Mouse (Mus musculus) testis, postnatal 10 days (tissue): ENCODE data around the gene H2-Ke6.
"Not testable (repeated sequence)": the region's sequence is repeated elsewhere in the genome, so short reads cannot be mapped to it uniquely, and the experiment has no call there.

Source experiments
- DNase-seq: peaks from one replicate; pipeline ENCODE4 v3.0.0; 2021; ENCODE audit warnings: low spot score

Gene H2-Ke6

DNA sequence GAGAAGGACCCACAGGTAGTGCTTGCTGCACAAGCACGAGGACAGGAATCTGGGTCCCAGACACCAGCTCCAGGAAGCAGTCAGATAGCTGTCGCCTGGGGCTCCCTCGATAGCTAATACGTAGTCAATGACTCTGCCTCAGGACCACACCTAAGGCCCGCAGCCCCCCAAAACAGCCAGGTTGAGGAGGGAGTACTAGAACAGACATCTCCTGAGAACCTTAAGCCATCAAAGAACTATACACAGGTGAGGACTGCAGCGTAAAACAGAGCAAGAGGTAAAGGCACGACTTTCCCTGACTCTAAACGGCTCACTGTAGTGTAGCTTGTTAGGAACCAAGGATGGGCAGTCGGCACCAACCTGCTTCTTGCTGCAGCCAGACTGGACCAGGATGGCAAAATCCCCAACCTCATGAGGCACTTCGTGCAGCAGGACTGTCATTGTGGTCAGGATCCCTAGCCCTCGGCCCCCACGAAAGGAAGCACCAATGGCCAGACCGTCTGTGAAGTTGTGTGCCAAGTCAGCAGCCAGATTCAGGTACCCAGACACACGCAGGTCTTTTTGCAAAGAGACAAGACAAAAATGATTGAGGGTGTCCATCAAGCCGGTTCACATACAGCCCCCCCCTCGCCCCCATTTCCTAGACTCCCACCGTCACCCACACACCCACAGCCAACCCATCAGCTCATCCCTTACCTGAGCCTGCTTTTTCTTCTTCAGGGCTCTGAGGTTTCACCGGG, 1.5 kb upstream of the H2-Ke6 start:
- DNase-seq = no peak

DNA sequence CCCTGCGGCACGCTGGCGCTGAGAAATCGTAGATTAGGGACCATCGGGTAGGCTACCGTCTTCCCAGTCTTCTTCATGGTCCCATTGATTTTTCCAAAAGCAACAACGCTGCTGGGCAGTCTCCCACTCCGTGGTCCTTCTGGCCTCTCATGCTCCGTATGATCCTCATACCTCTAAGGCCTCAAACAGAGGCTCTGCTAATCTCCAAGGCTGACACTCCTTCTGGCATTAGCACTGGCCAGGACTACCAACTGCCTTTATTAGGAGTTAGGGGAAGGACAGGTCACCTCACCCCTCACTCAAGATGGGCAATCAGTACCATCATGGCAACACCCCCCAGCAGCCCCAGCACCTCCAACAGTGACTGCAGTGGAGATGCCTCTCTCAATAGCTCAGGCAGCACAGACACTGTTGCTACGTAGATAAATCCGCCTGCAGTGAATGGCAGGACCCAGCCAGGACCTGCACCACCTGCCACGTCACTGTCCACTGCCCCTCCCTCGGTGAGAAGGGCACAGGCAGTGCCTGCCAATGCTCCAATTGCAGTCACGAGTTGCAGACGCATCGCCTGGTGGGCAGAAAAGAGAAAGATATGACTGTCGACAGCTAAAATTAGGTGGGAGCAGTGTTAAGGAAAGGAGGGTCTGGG, 765 bp upstream of the H2-Ke6 start:
- DNase-seq = peak; percentile 46

DNA sequence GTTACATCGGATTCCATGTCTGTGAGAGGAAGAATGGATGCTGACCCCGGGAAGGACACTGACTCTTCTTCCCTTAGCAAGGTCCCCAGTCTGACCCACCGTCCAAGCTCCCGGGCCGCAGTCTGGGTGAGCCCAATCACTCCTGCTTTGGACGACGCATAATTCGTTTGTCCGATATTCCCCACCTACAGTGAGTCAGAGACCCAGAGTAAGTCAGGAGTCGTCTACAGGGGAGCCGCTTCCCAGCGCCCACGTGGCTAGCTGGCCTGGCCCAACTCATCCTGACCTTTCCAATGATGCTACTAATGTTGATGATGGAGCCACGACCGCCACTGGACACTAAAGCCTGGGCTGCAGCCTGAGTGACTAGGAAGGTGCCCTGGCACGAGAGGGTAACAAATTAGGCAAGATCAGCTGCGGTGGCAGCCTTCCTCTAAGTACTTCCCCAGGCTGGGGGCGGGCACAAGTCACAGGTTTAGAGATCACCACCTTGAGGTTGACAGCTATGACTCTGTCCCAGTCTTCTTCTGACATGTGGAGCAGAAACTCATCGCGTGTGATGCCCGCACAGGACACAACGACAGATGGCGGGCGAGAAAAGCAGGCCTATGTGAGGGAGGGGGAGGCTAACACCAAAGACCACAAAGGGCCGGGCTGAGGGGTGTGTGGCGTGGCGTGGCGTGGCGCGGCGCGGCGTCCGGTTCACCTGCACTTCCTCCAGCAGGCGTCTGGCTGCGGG, 774 bp downstream of the H2-Ke6 start:
- peak; percentile 48 for DNase-seq

DNA sequence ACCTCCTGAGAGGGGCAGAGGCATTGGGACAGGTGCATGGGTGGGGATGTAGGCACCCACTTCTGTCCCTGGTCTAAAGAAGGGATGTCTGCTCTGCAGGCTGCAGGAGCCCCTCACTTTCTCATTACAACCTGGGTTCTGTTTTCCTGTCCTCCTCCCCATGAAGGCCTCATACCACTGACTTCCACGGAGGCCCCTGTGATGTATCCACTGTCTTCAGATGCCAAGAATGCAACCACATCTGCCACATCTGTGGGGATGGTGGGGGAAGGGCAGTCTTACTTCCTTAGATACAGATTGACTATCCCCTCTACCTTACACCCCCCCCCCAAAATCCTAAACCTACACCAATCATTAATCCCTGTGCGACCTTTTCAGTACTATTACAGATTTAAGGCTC, 1.6 kb downstream of the H2-Ke6 start:
- no peak for DNase-seq

DNA sequence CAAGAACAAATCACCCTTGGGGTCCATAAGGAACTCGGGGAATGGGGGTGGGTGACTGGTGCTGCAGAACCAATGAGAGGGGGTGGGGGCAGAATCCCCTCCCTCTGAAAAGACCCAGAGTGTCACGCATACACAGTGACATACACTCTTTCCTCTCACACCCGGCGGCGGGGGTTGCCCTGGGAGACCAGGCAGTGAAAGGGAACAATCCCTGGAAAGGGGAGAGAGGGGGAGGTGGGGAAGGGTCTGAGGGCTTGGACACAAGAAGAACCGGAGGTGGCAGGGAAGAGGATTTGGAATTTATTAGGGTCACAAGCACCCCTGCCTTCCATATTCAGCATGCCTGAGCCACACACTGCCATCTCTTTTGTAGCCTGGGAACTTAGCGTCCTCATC, 2.1 kb downstream of the H2-Ke6 start:
- peak; percentile 49 for DNase-seq

DNA sequence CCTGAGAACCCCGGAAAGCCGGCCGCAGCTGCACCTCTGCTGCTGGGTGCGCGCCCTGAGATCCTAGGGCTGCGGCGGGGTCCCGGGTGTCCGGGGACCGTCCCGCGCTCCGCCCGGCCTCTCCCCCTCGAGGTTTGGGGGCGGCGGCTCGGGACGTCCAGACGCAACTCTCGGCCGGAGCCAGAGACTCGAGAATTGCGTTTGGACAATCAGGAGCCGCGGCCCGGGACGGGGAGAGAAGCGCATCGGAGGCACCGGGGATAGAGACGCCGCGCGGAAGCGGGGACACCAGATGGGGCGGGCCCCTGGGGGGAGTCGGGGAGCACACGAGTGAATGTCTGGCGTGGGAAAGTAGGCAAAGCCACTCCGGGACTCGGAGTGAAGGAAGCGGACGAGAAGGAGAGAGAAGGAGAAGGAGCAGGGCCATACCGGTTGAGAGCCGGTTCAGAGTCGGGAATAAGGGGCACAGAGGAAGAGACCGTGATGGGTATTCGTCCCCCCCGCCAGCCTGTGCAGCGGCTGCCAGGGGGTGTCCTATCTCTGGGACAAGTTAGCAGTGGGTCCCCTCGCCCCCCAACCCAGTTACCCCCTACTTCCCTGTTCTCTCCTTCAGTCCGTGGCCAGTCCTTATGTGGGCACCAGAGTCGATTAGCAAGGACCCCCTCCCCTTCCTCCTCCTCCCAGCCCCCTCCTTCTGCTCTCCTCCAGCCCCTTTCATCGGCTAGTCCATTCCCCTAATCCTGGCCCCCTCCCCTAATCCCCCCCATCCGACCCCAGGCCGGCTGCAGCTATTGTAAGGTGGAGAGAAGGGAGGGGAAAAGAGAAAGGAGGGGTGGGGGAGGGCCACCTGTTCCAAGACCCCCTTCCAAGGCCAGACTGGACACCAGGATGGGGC, 2.8 kb downstream of the H2-Ke6 start:
- DNase-seq = peak; percentile 79

DNA sequence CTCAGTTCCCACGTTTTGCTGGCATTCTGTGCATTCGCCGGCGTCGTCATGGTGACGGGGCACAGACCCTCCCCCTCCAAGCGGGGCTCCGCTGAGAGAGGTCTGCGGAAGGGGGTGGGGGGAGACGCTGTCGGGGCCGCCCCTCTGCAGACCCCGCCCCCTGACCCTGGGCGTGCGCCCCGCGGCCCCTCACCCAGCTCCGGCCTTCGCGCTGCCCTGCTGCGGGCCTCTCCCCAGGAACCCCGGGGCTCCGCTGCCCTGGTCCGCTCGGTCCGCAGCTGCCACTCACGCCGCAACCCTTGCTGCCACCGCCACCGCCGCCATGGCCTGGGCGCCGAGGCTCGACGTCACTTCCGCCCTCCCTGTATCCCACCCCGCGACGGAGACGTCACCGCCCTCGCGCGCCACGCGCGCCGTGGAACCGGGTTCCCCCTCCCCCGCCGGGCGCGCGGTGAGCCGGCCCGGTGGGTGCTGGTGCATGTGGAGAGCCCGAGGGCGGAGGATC, 3.5 kb downstream of the H2-Ke6 start, which contains the start of gene Ring1:
Gene Ring1 (minus strand): TSS at position 364 of the 505 bp plus-strand sequence.
- peak; percentile 91 for DNase-seq

DNA sequence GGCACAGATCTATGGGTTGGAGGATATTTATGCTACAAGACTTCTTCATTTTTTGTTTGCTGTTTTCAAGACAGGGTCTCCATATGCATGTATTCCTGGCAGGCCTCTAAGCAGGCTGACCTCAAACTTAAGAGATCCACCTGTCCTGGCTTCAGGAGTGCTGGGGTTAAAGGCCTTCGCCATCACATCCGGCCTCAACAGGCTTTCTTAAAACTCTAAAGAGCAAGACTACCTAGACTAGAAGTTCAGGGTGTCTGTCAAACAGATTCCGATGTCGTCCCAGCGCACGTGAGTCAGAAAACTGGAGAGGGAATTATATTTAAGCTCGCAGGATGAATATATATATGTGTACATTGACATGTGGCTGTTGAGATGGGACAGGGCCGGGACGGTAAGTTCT, 4.2 kb downstream of the H2-Ke6 start:
- DNase-seq = peak; percentile 36

DNA sequence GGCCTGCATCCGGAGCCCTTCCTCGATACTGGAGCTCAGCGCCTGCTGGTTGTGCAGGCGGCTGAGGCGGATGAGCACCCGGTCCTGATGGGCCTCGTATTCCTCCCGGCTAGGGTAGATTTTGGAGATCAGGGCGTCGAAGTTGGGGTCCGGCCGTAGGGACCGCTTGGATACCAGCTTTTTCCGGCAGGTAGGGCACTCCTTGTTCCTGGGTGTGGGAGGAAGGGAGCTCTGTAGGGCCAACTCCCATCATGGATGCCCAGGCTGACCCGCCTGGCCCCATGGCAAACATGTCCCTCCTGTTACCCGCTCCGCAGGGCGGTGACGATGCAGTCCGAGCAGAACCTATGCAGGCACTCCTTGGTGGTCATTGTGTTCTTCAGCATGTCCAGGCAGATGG, 4.9 kb downstream of the H2-Ke6 start:
- DNase-seq = peak; percentile 48

DNA sequence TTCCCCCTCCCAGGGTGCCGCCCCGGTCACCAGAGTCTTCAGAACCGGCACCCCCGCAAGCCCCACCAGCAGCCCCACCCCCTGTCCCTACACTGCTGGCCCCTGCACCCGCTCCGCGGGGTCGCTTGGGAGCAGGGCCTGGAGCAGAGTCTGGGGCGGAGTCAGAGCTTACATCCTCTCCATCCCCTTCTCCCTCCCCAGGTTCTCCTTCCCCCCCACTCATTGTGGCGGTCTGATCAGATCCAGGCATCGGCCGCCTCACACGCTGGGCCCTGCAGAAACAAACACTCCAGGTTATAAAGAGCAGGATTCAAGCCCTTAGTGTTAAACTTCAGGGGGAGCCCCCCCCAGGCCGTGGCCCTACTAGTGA, 5.5 kb downstream of the H2-Ke6 start:
- peak; percentile 50 for DNase-seq

DNA sequence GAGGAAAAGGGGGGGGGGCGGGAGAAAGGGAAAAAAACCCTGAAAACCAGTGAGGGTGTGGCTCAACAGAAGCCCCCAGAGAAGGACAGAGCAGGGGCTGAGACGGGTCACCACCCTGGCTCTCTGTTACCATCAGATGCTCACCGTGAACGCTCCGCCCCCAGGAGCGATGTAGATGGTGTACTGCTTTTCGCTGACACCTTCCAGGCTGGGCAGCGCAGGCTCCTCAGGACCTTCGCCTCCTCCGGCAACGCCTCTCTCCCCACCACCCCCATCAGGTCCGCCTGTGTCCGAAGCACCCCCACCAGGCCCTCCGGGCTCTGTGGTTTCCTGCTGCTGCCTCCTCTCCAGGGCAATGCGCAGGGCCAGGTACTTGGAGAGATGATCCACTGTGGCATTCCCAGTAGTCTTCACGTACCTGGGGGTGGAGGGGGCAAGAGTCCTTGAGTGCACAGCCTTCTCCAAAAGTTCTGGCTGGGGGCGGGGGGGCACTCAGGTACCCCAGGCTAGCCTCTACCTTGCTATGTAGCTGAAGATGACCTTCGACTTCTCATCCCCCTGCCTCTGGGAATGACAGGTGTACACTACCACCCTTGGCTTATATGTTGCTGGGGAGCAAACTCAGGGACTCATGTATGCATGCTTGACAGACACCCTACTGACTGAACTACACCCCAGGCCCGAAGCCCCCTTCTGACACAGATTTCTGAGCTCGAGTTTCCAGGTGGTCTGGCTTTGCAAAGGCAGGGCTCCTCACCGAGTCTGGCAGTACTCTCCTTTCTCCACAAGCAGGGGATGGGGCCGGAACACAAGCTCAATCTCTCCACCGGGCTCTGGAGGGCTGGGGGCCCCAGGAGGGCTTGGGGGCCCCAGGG, 6.1 kb downstream of the H2-Ke6 start:
- DNase-seq = peak; percentile 67

DNA sequence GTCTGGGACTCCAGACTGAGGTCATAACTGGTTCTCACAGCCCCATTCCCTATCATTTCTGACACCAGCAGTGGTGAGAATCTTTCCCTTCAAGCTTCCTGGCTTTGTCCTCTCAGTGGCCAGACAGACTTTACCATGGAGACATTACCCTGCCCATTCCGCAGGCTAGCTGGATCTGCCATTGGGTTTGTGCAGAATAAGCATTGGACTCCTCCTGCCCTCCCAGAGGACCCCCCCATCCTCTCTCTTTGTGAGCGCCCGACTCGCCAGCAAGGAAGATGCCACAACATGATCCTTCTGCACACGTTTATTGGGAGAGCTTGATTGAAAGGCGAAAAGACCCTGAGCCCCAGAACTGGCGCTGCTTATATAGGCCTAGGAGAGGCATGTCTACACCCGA, 14.4 kb downstream of the H2-Ke6 start:
- DNase-seq = no peak

DNA sequence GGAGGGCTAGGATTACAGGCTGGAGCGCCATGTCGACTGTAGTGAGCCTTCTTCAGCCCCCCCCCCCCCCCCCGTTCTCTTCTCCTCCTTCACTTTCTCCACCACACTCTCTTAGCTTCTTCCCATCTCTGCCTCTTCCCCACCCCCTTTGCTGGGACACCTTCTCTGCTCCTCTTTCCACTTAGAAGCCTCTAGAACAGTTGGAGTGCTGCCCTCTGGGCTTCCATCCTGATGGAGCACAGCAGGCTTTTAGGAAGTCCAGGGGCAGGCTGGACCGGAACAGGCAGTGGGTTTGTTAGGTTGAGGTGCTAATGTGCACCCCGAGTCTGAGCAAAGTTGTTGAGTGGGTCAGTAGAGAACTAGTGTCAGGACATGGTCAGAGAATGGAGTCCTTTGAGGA, 17.7 kb downstream of the H2-Ke6 start:
- no peak for DNase-seq

DNA sequence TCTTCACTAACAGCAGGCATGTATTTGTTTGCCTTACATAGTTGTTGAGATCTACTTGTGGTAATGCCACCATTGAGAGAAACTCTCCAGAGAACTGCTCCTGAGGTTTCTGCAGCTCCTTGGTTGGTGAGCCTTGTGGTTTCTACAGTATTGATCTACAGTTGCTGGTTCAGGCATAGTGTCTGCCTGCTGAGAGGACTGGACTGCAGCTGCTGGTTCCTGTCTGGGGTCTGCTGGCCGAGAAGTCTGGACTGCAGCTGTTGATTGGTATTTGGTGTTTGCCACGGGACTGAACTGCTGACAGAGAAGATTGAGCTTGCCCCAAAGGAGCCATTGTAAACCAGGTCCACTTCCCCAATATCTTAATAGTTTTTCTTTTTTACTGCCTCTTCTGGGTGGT, 21.3 kb downstream of the H2-Ke6 start:
- DNase-seq = no peak

DNA sequence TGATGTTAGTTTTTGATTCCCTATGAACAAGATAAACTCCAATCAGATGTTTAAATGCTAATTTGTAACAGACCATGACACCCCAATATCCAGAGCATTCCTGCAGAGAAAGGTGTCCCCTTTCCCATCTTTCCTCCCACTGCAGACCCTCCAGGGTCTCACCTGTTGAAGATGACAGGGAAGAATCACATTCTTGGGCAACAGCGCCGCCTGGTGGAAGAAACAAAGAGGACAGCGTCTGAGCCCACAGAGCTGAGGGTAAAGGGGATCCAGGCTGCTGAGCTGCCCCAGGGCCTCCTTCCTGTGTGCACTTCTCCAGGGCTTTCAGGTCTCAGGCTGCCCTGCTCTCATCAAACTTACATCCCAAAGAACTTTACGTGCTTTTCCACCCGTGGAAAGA, 24.4 kb downstream of the H2-Ke6 start:
- no peak for DNase-seq

DNA sequence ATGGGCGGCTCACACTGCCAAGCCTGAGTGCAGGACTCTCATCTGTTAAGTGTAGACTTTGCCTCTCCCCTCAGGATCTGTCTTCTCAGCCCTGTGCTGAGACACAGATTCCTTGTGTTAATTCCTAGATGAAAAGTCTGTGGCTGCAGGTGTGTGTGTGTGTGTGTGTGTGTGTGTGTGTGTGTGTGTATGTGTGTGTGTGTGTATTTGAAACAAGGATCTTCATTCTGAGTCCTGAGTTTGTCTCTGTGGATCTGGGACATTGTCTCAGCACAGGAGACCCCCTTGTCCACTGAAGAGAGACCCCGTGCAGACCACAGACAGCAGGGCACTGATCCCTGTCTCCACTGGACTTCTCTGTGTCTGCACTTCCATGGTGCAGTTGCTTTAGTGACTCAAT, 27.1 kb downstream of the H2-Ke6 start:
- DNase-seq = not testable (repeated sequence)

DNA sequence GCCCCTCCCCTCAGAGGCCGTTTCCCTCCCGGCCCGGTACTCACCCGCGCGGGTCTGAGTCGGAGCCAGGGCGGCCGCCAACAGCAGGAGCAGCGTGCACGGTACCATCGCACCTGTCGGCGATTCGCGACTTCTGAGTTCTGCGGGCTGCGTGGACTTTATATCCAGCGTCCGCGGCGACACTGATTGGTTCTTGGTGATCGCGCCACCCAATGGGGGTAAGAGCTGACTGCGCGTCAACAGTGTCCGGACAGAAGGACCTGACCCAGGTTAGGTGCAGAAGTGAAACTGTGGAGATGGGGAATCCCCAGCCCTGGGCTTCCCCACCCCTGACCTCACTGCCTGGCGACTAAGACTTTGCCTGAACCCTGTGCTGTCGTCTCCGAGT, 27.7 kb downstream of the H2-Ke6 start, which contains the start of gene H2-K1:
Gene H2-K1 (minus strand): TSS at position 198 of the 388 bp plus-strand sequence.
- peak; percentile 87 for DNase-seq

DNA sequence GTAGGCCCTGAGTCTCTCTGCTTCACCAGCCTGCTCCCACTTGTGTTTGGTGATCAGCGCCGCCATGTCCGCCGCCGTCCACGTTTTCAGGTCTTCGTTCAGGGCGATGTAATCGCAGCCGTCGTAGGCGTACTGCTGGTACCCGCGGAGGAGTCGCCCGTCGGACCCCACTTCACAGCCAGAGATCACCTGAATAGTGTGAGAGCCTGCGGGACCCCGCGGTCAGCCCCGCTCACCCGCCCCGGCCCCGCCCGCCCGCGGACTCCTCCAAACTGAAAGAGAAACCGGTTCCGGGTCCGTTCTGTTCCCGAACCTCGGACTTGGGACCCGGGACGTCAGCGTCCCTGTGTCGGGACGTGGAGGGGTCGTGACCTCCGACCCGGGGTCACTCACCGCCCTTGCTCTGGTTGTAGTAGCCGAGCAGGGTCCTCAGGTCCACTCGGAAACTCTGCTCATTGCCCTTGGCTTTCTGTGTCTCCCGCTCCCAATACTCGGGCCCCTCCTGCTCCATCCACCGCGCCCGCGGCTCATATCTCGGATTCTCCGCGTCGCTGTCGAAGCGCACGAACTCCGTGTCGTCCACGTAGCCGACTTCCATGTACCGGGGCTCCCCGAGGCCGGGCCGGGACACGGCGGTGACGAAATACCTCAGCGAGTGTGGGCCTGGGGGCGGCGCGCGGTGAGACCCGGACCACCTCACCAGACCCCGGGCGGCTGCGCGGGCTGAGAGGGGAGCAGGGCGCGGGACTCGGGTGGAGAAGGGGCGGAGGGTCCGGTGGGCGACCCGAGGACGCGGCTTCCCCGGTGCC, 28.3 kb downstream of the H2-Ke6 start:
- peak; percentile 60 for DNase-seq

DNA sequence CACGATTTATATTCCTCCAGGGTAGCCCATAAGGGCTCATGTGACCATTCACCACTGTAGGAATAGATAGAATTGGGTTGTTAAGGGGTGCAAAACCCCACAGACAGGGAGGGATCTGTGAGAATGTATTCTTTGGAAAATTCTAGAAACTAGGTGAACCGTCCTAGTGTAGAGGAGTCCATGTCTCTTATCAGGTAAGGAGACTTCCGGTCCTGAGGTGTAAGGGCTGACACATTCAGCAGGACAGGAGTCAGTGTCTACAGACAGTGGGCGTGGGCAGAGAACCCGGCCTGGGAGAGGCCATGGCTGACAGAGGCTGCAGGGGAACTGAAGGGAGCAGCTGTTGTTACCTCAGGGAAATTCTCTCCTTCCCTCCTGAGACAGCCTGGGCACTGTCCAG, 29.2 kb downstream of the H2-Ke6 start:
- DNase-seq = not testable (repeated sequence)

DNA sequence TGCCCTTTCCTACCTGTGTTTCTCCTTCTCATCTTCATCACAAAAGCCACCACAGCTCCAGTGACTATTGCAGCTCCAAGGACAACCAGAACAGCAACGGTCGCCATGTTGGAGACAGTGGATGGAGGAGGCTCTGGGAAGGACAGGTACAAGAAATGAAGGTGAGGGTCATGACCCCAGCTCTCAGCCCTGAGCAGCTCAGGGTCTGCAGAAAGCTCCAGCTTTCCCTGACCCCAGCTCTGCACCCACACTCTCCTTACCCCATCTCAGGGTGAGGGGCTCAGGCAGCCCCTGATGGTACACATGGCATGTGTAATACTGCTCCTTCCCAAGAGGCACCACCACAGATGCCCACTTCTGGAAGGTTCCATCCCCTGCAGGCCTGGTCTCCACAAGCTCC, 30.8 kb downstream of the H2-Ke6 start:
- not testable (repeated sequence) for DNase-seq
